Mouse (Mus musculus) T-helper 1 cell (primary cell): Measurements from ENCODE around the gene D730048I06Rik.
"Not testable (repeated sequence)": the region's sequence is repeated elsewhere in the genome, so short reads cannot be mapped to it uniquely, and the experiment has no call there.

Experiments
- in situ Hi-C: fragments of 300-600 bp; cut with MboI, MseI; formaldehyde crosslinking; loops from one replicate; pipeline ENCODE4 v1.15.1; 2025; ENCODE audit warnings: high pct_unique_total_duplicates

Gene D730048I06Rik

GRCm38 (mm10) chr9:35790001-35790400, at the start of gene D730048I06Rik, which contains the start of gene Gm27235:
D730048I06Rik (minus strand) TSS chr9:35790112.
Gm27235 (minus strand) TSS chr9:35790101.
- in situ Hi-C loops, result no loop called here

DNA sequence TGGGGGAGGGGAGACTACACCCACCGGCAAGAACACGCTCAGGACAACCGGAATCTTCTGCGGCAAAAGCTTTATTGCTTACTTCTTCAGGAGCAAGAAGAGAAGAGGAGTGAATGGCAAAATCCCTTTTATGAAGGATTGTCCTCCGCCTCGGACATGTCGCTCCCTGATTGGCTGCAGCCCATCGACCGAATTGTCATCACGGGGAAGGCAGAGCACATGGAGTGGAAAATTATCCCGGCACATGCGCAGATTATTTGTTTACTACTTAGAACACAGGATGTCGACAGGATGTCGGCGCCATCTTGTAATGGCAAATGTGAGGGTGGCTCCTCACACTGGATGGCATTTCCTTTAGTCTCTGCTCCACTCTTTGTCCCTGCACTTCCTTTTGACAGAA, 28.0 kb upstream of the D730048I06Rik start:
- in situ Hi-C loops, result not testable (repeated sequence)

DNA sequence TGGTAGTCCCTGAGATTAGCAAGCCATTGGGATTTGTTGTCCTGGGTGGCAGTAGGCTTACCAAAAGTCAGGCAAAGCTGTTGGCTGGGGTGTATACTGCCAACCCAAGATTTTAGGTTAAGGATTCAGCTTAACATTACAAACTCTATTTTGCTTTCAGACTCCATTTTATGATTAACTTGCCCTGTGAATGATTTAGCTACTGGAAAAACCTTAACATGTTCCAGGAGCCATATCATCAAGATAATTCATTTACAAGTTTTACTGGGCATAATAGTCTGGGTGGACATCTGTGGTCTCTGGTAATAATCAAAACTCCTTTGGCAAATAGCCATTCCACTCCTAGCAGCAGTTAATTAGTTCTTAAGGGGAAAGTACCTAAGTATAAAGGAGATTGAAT, 8.2 kb upstream of the D730048I06Rik start:
- in situ Hi-C loops, result no loop called here

- in situ Hi-C loops, result no loop called here
Observed at GRCm38 (mm10) chr9:35778009-35778408, 11.9 kb downstream of the D730048I06Rik start, which contains the start of gene Gm17727. Gm17727 (minus strand) TSS chr9:35778109.

- in situ Hi-C loops, result no loop called here
Observed at GRCm38 (mm10) chr9:35756843-35757242, 33.1 kb downstream of the D730048I06Rik start.

- in situ Hi-C loops, result no loop called here
Observed at GRCm38 (mm10) chr9:35740749-35741148, 49.2 kb downstream of the D730048I06Rik start, which contains the start of gene Gm17677. Gm17677 (plus strand) TSS chr9:35741049.
